Mouse (Mus musculus) right cerebral cortex, adult 18-20 months (tissue): ENCODE measurements around the gene Tmem108.

Experiments
- DNase-seq: peaks from one replicate; pipeline ENCODE4 v3.0.0; 2022; ENCODE audit warnings: mixed read lengths

The Tmem108 gene

DNA sequence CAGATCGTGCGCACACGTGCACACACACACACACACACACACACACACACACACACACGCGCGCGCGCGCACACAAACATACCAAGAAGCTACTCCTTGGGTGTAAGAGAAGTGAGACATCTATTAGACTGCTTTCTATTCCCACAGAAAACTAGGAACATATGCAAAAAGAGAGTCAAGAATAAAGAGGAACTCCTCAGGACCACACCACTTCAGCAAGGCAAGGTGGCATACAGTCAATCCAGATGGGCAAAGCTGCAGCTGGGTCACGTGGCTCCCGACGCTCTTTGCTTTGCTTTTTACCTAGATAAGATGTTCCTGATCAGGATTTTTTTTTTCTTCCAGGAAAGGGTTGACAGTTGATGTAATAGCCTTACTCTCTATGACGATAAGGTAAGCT lies 45.6 kb downstream of the Tmem108 start:
- no peak for DNase-seq

DNA sequence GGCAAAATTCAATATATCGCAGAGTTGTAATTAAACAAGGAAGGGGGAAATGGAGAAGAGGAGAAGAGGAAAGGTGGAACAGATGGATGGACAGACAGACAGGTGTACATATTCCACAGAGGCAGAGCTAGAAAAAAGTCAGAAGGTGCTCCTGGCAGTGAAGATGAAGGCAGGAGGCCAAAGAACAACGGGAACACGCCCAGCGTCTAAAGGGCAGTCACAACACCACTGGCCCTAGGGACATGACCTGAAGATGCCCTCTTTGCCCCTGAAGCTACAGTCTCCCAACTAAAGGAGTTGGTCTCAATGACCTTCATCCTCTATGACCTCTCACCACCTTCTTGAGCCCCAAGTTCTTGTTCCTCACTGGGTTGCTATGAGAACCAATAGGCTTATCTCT lies 46.3 kb downstream of the Tmem108 start:
- DNase-seq = no peak

DNA sequence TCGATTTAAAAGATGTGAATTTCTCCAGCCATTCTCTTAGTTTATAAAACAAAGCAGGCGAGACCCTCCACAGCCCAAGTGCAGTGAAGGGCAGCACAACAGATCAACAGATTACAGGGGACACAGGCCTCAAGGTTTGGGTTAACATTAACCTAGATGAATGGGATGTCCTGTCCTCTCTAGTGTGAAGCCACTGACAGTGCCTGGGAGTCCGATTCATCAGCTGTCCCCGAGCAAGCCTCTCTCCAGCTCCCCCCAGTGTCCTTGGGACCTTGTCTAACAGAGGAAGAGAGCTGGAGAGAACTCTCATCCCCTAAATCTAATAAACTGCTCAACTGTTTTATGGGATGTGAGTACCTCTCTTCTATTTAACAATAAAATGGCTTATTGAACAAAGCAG lies 48.4 kb downstream of the Tmem108 start:
- DNase-seq = no peak

DNA sequence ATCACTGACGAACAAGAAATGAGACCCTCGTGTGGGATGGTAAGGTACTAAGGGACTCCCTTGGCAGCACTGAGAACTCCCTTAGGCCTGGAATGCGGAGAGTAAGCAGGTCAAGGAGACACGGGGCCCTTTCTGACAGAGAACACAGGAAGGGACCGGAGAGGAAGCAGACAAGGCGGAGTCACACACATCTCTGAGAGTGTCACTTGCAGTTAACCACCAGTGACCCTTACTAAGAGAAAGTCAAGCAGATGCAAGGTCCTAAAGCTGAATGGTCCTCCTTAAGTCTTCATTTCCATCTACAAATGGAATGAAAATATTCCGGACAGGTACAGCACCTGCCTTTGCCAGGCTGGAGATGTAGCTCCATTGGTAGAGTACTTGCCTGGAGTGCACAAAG lies 48.9 kb downstream of the Tmem108 start:
- DNase-seq = no peak

DNA sequence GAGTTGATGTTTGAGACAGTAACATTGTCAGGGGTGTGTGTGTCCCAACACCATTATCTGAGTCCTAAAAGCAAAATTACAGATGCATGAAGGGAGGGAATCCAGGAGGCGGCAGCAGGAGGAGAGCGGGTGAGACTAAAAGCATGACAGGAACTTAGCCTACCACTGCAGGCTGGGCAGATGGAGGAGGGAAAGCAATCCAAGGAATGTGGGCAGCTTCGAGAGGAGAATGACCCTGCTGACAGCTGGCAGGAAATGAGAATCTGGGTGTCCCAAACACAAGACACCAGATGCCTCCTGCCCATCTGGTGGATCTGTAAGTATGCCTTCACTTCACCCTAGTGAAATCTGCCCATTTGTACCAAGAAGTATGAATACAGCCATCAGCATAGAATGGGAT lies 51.9 kb downstream of the Tmem108 start:
- peak; percentile 47 for DNase-seq

DNA sequence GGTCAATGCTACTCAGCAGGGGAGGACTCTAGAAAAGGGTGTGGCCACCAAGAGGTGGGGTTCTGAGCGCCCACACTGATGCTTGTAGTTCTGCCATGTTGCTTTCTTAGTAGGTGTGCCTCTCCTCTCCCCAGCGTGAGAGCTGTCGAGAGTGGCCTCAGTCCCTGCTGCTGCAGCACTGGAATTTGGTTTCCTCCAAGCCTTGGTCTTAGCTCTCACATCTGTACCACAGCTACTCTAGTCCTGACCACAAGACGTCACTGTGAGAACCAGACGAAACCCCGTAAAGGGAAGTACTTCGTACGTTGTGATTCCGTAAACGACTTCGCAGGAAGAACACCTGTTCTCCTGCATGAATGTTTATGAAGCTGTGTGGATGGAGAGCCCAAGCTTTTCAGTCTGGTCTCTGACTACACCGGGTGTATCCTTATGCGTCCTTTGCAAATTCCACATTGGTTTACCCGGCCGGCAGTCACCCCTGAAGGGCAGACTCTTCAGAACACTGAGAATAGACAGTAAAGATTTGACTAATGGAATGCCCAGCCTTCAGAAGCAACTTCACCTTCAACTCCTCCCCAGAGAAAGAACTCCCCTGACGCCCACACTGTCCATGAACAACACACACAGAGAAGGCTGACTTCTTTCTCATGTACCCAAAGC lies 53.0 kb downstream of the Tmem108 start:
- DNase-seq = no peak

DNA sequence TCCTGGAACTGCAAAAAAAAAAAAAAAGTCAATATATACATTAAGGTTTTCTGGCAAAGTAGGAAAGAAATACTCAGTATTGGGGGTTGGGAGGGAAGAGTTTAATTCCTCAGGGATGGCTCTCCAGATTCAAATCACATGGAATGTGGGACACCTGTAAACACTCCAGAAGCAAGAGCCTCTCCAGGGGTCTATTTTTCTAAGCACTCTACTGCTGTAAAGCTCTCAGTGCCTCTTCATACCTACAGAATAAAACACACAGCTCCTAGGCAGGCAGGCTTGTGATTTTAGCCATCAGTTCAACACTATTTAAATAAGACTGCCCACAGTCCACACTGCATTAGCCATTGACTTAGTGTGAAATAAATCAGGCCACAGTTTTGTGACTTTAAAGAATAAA lies 53.8 kb downstream of the Tmem108 start:
- no peak for DNase-seq

DNA sequence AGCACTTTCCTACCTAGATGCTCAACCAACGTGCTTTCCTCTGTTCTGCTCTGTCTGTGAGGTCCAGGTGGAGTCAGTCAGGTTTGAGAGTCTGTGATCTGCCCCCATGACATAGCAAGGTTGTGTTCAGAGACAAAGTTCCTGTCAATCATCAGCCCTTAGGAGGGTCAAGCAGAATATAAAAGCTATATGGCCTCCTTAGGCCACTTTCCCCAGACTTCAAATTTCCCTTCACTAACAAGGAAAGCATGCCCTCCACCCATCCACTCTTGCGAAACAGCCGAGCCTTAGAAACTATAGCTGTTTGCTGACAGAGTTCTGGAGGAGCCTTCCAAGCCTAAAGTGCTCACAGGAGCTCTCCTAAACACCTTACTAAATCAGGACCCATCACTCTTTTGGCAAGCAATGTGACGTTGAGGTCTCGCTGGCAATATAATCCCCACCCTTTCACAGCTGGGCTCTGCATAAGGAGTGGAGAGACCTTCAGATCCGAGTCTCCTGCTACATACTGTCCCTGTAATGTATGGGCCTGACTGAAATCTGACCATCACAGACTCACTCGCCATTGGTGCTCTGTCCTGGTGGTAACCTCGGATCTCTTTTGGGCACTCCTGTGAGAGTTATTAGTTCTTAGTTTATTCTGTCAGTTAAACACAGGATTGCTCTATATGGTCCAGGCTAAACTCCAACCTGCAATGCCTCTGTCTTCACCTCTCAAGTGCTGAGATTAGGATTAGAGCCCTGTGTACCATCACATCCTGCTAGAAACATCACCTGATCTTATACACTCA lies 54.4 kb downstream of the Tmem108 start:
- no peak for DNase-seq

DNA sequence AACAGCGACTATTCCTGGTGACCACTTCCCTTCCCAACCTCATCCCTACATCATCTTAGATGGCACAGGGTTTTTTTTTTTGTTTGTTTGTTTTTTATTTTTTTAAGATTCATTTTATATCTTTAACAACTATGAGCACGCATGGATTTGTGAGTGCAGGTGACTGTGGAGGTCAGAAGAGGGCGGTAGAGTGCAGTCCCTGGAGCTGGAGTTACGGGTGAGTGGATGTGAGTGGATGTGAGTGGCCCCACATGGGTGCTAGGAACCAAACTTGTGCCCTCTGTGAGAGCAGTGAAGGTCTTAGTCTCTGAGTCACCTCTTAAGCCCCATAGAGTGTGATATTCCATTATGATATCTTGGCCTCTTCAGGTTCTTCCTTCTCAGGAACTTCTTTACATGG lies 55.9 kb downstream of the Tmem108 start:
- no peak for DNase-seq

DNA sequence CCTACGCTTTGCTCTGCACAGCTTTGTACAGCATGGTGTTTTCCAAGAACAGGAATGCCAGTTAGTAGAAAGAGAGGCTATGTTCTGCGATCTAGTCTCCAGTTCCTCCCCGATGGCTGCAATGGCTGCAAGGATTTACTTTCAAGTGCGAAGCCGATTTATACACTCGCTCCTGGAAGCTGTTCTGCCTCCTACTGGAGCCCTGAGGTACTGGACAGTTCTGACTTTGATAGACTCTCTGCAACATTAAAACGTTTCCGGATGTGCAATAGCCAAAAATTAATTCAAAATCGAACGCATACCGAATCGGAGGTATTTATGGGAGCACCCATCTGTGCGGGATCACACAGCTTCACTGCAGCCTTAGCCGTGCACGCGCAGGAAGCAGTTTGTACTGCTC lies 58.6 kb downstream of the Tmem108 start:
- DNase-seq = no peak

DNA sequence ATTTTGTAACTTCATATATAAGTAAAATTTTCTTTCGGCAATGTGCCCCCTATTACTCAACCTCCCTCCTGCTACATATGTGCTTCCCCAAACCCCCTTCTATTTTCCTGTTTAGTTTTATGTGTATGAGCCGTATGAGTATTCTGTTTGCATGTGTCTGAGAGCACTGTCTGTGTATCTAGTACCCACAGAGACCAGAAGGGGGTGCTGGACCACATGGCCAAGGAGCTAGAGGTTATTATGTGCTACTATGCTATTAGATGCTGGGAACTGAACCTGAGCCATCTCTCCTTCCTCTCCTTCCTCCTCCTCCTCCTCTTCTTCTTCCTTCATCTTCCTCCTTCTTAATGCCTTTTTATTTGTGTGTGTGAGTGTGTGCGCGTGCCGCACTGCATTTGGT lies 59.2 kb downstream of the Tmem108 start:
- no peak for DNase-seq

DNA sequence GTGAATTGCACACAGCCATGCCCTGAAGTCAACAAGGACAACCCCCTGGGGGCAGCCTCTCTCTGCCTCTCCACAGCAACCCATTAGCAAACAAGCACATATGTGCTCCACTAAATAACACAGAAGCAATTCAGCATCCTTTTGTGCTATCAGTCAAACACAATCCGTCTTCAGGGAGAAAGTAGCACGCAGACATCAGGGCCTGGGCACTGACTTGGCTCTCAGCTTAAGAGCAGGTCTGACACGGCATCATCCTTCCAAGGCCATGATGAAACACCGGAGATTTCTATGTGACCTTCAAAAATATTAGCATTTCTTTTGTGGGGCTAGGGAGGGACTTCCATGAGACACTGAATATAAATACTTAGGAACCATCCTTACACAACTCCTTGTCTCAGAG lies 60.2 kb downstream of the Tmem108 start:
- DNase-seq = no peak

DNA sequence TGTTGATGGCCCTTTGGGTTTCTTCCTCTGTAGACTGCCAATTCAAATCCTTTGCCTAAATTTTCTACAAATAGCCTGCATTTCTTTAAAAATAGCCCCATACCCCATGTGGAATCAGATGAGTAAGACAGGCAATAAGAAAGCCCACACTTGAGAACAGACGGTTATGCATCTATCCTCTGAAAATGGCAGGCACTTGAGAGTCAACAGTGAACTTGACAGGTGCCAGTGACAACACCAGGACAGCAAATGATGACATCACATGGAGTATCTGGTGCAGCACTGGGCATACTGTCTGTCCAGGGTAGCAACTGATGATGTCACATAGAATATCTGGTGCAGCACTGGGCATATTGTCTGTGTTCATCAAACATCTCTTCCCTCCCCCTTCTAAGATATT lies 61.4 kb downstream of the Tmem108 start:
- peak; percentile 48 for DNase-seq

DNA sequence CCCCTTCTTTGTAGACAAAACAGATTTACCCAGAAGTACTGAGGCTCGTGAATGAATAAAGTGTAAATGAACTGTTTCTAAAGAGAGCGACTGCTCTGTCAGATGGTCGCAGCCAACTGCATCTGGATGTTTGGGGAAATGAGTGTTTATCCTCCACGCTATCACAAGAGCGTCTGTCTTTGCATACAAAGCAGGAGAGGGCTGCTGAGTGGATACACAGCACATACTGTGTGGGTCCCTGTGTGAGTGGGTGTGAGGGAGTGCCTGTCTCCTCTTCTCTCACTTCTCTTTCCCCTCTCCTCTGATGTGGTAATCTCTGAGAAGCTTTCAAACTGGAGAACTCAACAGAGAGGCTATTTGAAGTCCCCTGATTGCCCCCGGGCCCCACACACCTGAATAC lies 64.7 kb downstream of the Tmem108 start:
- peak; percentile 49 for DNase-seq

DNA sequence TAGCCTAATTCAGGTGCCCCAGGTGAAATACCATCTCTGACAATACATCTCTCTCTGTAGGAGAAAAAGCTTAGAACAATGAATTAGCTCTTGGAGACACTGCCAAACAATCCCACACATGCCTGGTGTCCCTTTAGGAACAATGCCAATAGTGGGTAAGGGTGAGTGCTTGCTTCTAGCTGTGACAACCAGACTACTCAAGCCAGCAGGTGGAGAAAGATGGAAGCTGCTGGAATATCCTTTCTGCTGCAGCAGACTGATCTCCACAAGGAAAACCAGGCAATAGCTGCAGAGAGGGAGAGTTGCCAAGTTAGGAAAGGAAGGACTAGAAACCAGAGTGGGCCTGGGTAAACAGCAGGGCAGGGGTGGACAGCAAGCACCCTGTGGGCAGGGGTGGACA lies 67.8 kb downstream of the Tmem108 start:
- DNase-seq = no peak

DNA sequence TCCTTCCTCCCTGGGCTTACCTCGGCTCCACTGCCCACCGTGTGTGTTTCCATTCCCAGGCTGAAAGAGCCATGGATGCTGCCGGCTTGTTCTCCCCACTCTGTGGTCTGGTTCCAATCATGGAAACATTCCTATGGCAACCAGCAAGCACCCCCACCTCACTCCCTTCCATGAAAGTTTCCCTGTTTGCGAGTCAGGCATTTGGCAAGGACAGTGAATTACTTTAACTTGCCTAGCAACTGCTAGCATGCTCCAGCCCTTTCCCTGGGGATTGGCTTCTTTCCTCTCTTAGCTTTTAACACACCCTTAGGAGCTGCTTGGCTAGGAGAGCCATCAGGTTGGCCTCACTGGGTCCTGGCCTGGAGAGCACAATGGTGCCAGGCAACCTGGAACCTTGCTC lies 68.9 kb downstream of the Tmem108 start:
- peak; percentile 48 for DNase-seq

DNA sequence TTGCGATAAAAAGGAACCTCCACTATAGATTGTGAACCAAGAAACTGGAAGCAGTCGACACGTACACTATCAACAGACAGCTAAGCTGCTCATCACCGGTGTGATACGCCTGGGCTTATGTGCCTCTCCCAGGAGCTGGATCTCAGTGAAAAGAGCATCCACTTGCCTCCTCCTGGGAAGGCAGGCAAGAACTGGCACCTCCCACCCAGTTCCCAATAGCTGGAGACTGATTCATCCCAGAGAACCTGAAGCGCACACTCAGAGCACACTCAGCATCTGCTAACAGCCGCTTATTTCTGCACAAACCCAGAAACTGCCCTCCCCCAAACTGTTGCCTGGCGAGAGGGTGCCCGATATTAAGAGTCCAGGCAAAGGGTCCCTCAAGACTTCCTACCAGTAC lies 69.8 kb downstream of the Tmem108 start:
- peak; percentile 78 for DNase-seq

DNA sequence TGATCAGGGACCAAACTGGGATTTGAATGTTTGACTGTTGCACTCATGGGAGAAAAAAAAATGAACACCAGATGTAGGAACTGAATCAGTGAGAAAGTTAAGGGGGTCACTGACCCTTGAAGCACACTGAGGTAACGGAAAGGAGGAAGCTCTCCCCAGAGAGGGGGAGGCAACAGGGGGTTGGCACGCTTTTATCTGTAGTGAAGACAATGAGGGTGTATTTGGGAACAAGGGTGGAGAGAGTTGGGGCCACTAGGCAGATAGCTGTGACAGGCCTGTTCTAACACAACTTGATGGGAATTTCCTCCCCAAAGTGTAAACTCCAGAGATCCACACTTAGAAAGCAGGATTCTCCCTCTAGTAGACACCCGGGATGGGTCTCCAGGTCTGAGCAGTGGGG lies 71.2 kb downstream of the Tmem108 start:
- no peak for DNase-seq

DNA sequence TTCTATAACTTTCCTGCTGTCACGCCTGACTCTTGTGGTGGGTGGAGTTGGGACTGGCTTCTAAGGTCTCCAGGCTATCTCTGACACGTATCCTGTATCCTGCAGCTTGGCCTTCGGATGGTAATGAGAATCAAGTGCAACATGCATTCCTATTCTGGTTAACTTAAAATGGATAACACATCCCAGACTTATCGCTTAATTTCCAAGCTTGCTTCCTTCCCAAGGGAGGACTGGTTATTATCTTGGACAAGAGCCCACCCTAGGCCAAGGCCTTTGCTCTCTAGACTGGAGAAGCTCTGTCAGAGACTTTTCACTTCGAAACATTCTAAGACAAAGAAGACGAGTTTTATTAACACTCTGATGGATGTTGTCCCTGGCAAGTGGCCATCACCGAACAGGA lies 71.9 kb downstream of the Tmem108 start:
- DNase-seq = no peak

DNA sequence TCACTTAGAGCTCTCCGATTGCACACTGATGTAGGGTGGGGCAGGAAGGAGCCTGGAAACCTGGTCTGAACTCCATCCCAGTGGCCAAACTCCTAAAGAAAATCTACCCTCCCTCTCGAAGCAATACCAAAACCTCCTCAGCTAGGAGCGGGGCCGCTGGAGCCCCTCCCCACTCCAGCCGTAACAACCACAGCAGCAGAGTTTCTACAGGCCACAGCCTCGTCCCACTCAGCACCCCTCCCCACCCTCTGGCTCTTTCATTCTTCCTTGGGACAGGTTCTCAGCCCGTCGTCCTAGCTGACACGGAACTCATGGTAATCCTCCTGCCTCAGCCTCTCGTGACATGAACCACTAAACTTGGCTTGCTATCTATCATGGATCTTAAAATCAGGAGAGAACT lies 72.6 kb downstream of the Tmem108 start:
- no peak for DNase-seq

DNA sequence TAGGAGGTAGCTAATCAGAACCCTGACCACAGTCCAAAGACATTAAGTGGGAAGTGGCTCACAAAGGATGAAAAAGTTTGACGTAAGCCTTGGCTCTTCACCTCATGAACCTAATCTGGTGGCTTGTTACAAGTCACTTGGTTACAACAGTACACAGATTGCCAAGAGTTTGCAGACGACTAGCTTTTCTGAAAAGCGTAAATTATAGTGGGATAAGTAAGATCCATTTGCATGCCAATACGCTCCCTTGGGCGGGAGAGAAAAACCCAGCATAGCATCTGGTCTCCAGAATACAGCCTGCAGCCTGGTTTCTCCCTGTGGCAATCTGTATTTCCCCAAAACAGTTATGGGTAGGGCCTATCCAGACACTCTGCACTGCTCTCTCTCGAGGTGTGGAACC lies 74.5 kb downstream of the Tmem108 start:
- no peak for DNase-seq

DNA sequence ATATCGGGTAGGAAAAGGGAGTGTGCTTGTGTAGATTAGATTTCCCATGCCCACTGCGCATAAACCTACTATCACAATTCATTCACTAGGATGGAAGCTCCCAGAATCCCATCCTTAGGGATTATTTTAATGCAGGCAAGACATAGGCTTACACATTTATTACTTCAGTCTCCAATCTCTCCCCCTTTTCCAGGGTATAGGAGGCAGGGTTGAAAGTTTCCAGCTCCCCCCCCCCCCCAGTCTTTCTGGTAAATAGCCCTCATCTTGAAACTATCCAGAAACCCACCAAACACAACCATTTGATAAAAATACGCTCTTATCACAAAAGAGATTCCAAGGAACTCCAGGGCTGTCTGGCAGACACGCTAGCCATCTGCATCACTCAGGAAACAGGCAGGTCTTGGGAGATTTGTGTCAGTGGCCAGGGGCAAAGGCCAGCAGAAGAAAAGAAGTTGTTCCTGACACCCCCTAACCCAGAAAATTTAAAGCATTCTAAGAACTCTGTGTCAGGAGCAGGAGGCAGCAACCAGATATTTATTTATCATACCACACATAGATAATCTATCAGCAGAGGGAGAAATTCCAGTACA lies 79.8 kb downstream of the Tmem108 start:
- DNase-seq = no peak

DNA sequence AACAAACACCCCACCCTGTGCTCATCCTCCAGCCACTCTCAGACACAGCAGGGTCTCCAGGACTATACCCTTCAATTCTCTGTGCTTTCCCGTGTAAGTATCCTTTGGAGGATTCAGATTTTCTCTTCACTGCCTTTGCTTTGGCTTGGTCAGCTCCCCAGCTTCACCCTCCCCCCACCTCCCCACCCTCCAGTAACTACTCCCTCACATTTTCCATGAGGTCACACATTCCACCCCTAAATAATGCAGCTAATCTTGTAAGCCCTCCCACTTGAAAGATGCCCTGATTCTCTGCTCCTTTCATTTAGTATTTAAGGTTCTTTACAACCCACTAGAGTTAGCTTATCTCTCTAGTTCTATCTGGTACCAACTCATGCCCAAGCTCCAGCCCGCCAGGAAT lies 82.4 kb downstream of the Tmem108 start:
- DNase-seq = no peak

DNA sequence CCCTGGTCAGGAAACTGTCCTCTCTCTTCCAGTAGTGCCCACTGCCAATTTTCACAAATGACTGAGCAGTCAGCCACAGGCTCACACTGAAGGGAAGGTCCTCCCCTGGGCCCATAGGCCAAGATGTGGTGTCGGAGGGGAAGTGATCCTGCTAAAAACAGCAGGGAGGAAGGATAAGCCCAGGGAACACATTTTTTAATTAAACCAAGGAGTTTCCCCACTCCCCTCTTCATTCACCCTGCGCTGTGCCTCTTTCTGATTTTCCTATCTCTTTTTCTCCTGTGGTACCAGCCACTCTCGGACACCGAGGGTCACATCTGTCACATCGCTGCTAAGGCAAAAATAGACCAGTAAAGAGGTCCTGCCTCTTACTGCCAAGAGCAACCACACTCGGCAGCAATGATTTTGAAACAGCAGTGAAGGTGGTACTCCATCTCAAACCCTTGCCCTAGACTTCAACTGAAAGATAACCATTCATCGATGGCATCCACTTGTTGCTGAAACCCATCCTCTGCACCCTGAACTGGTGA lies 83.0 kb downstream of the Tmem108 start:
- DNase-seq = no peak
